Mouse (Mus musculus) neural tube, embryonic 13.5 days (tissue): Measurements from ENCODE around the gene Vwce. TPM values are rescaled to one million over a fixed set of nuclear protein-coding genes. Genes with fewer than 3 reads are reported as not detected.
A peak's percentile ranks its signal among the peaks of the same experiment; 100 is the strongest.

Source experiments
- ATAC-seq: fragments of 200-750 bp; cut with Nextera tagmentation; 2 replicates; pipeline ENCODE4 v1.8.0; 2017; ENCODE audit warnings: low read depth, mild to moderate bottlenecking, moderate TSS enrichment, moderate library complexity
- H3K27ac ChIP-seq: fragments of 300-500 bp; sonication (generic); replicated peaks from 2 replicates; pipeline ENCODE4 v1.5.1; 2015; ENCODE audit warnings: moderate library complexity, mild to moderate bottlenecking, inconsistent platforms
- H3K27me3 ChIP-seq: fragments of 300-500 bp; sonication (generic); 2 replicates; pipeline ENCODE4 v1.6.1; 2015; ENCODE audit warnings: mild to moderate bottlenecking, inconsistent platforms
- H3K36me3 ChIP-seq: fragments of 300-500 bp; sonication (generic); 2 replicates; pipeline ENCODE4 v1.6.1; 2015; ENCODE audit warnings: mild to moderate bottlenecking, inconsistent platforms
- H3K4me1 ChIP-seq: fragments of 300-500 bp; sonication (generic); replicated peaks from 2 replicates; pipeline ENCODE4 v1.6.1; 2015; ENCODE audit warnings: inconsistent platforms
- H3K4me2 ChIP-seq: fragments of 300-500 bp; sonication (generic); 2 replicates; pipeline ENCODE4 v1.6.1; 2015; ENCODE audit warnings: inconsistent platforms, mild to moderate bottlenecking, moderate library complexity
- H3K4me3 ChIP-seq: fragments of 300-500 bp; sonication (generic); 2 replicates; pipeline ENCODE4 v1.5.1; 2015; ENCODE audit warnings: mild to moderate bottlenecking, inconsistent platforms
- H3K9ac ChIP-seq: fragments of 300-500 bp; sonication (generic); 2 replicates; pipeline ENCODE4 v1.6.1; 2015; ENCODE audit warnings: moderate library complexity, mild to moderate bottlenecking, inconsistent platforms
- H3K9me3 ChIP-seq: fragments of 300-500 bp; sonication (generic); 2 replicates; pipeline ENCODE4 v1.6.1; 2016; ENCODE audit warnings: inconsistent platforms
- WGBS: fragments of 180-500 bp; shearing (Covaris S2); methylation state at CpG from one replicate; pipeline ENCODE4 v1.1.7; 2015; 5-methylcytosine and 5-hydroxymethylcytosine counted together
- polyA plus RNA-seq: library from polyadenylated mRNA; unstranded; fragments of >200 nt; fragmentation: Nextera tagmentation; extraction: Ambion mirVana; gene quantifications from 2 replicates; pipeline ENCODE4 v1.2.1, GENCODE M21; 2015

The Vwce gene
- polyA plus RNA-seq, 1 experiment from 2014 or later = 0.22 TPM

GRCm38 (mm10) chr19:10604534-10604933, 29.5 kb upstream of the Vwce start:
- no peak for ATAC-seq
- Histone ChIP-seq H3K27ac (peak overlapping the region; percentile 95), H3K4me1 (peaks cover 45% of the 10 kb centered on the region)

GRCm38 (mm10) chr19:10605293-10605900, 28.6 kb upstream of the Vwce start, which contains the start of the genes Ddb1 and Tkfc:
Gene Ddb1 (plus strand): TSS chr19:10605327.
Gene Tkfc (minus strand): TSS chr19:10605654.
- peaks cover 45% of the 10 kb centered on the region for H3K4me1 ChIP-seq
- peak within 1 kb of the TSS; percentile 95 for H3K27ac ChIP-seq
- peak within 1 kb of the TSS; percentile 98 for H3K9ac ChIP-seq
- H3K9me3 ChIP-seq = no peaks in the 10 kb centered on the region
- peak; percentile 97 for ATAC-seq
- WGBS = under 1% methylated on average over 49 of the region's 49 CpGs
- peak within 1 kb of the TSS; percentile 99 for H3K4me3 ChIP-seq
- no peaks in the 10 kb centered on the region for H3K27me3 ChIP-seq
- H3K4me2 ChIP-seq = peak within 1 kb of the TSS; percentile 78
- peaks cover 32% of the 10 kb centered on the region for H3K36me3 ChIP-seq

More at GRCm38 (mm10) chr19:10604534-10604933, 29.5 kb upstream of the Vwce start:
- Histone ChIP-seq H3K9me3 (no peaks in the 10 kb centered on the region), H3K4me2 (peak overlapping the region; percentile 78), H3K4me3 (peak overlapping the region; percentile 99), H3K27me3 (no peaks in the 10 kb centered on the region), H3K9ac (peak overlapping the region; percentile 98), H3K36me3 (peaks cover 32% of the 10 kb centered on the region)
- 56% methylated on average over 3 of the region's 3 CpGs for WGBS

- H3K4me1 ChIP-seq = peaks cover 45% of the 10 kb centered on the region
- H3K9ac ChIP-seq = peak overlapping the region; percentile 98
- peak overlapping the region; percentile 95 for H3K27ac ChIP-seq
- peak; percentile 7 for ATAC-seq
- peak overlapping the region; percentile 78 for H3K4me2 ChIP-seq
- H3K27me3 ChIP-seq = no peaks in the 10 kb centered on the region
- H3K9me3 ChIP-seq = no peaks in the 10 kb centered on the region
- 6% methylated on average over 20 of the region's 20 CpGs for WGBS
- H3K4me3 ChIP-seq = peak overlapping the region; percentile 99
- H3K36me3 ChIP-seq = peaks cover 37% of the 10 kb centered on the region
Observed at GRCm38 (mm10) chr19:10605901-10606622, 28.0 kb upstream of the Vwce start.

- H3K4me2 ChIP-seq = no peak overlapping the region
- H3K27me3 ChIP-seq = no peaks in the 10 kb centered on the region
- no peak for ATAC-seq
- H3K9me3 ChIP-seq = no peaks in the 10 kb centered on the region
- 92% methylated on average over 5 of the region's 5 CpGs for WGBS
- H3K9ac ChIP-seq = no peak overlapping the region
- H3K27ac ChIP-seq = no peak overlapping the region
- no peak overlapping the region for H3K4me3 ChIP-seq
- H3K4me1 ChIP-seq = peaks cover 31% of the 10 kb centered on the region
- H3K36me3 ChIP-seq = peaks cover 63% of the 10 kb centered on the region
Observed at GRCm38 (mm10) chr19:10608573-10609240, 25.3 kb upstream of the Vwce start.

GRCm38 (mm10) chr19:10634872-10635318, 882 bp downstream of the Vwce start:
- Histone ChIP-seq H3K27ac (no peak overlapping the region), H3K9me3 (no peaks in the 10 kb centered on the region), H3K36me3 (peaks cover 21% of the 10 kb centered on the region), H3K4me2 (peak overlapping the region; percentile 86), H3K4me3 (peak overlapping the region; percentile 39), H3K4me1 (peaks cover 17% of the 10 kb centered on the region), H3K27me3 (peaks cover 18% of the 10 kb centered on the region), H3K9ac (peak overlapping the region; percentile 65)
- 3% methylated on average over 21 of the region's 21 CpGs for WGBS
- ATAC-seq = peak; percentile 88

GRCm38 (mm10) chr19:10637840-10638239, 3.8 kb downstream of the Vwce start:
- Histone ChIP-seq H3K27ac (no peak overlapping the region), H3K4me2 (no peak overlapping the region), H3K27me3 (peaks cover 18% of the 10 kb centered on the region), H3K9me3 (no peaks in the 10 kb centered on the region), H3K36me3 (no peaks in the 10 kb centered on the region), H3K4me3 (no peak overlapping the region), H3K9ac (no peak overlapping the region), H3K4me1 (peaks cover 23% of the 10 kb centered on the region)
- ATAC-seq = no peak
- WGBS = 74% methylated on average over 7 of the region's 7 CpGs

GRCm38 (mm10) chr19:10640080-10640479, 6.1 kb downstream of the Vwce start:
- no peak for ATAC-seq
- Histone ChIP-seq H3K4me3 (no peak overlapping the region), H3K9me3 (no peaks in the 10 kb centered on the region), H3K27ac (no peak overlapping the region), H3K27me3 (peaks cover 9% of the 10 kb centered on the region), H3K9ac (no peak overlapping the region), H3K4me2 (0 out of 2 replicates have a peak overlapping the region, but pooled peaks have one; percentile 18), H3K4me1 (peaks cover 9% of the 10 kb centered on the region), H3K36me3 (no peaks in the 10 kb centered on the region)
- 12% methylated on average over 5 of the region's 5 CpGs for WGBS

- Histone ChIP-seq H3K9ac (no peak overlapping the region), H3K27me3 (peaks cover 3% of the 10 kb centered on the region), H3K4me1 (peaks cover 6% of the 10 kb centered on the region), H3K9me3 (no peaks in the 10 kb centered on the region), H3K4me3 (no peak overlapping the region), H3K36me3 (no peaks in the 10 kb centered on the region), H3K27ac (no peak overlapping the region), H3K4me2 (no peak overlapping the region)
- 46% methylated on average over 13 of the region's 13 CpGs for WGBS
- no peak; the same call in 1 of the 2 replicates for ATAC-seq
Observed at GRCm38 (mm10) chr19:10640589-10641378, 6.8 kb downstream of the Vwce start.

- Histone ChIP-seq H3K4me2 (no peak overlapping the region), H3K36me3 (no peaks in the 10 kb centered on the region), H3K4me3 (no peak overlapping the region), H3K27ac (no peak overlapping the region), H3K9me3 (no peaks in the 10 kb centered on the region), H3K9ac (no peak overlapping the region), H3K27me3 (no peaks in the 10 kb centered on the region; the same call in 1 of the 2 replicates), H3K4me1 (peaks cover under 1% of the 10 kb centered on the region; the same call in 1 of the 2 replicates)
- WGBS = 91% methylated on average over 2 of the region's 2 CpGs
- ATAC-seq = no peak
Observed at GRCm38 (mm10) chr19:10645616-10646015, 11.6 kb downstream of the Vwce start.

GRCm38 (mm10) chr19:10648156-10648555, 14.1 kb downstream of the Vwce start:
- Histone ChIP-seq H3K9ac (no peak overlapping the region), H3K4me3 (no peak overlapping the region), H3K4me2 (no peak overlapping the region), H3K27ac (no peak overlapping the region), H3K27me3 (no peaks in the 10 kb centered on the region; the same call in 1 of the 2 replicates), H3K36me3 (no peaks in the 10 kb centered on the region), H3K4me1 (no peaks in the 10 kb centered on the region), H3K9me3 (no peaks in the 10 kb centered on the region)
- 79% methylated on average over 8 of the region's 8 CpGs for WGBS
- no peak for ATAC-seq

GRCm38 (mm10) chr19:10656058-10656457, 22.0 kb downstream of the Vwce start:
- H3K36me3 ChIP-seq = no peaks in the 10 kb centered on the region
- no peaks in the 10 kb centered on the region for H3K9me3 ChIP-seq
- no peak overlapping the region for H3K9ac ChIP-seq
- no peaks in the 10 kb centered on the region for H3K4me1 ChIP-seq
- no peaks in the 10 kb centered on the region for H3K27me3 ChIP-seq
- H3K27ac ChIP-seq = no peak overlapping the region
- no peak overlapping the region for H3K4me2 ChIP-seq
- WGBS = 53% methylated on average over 3 of the region's 3 CpGs
- H3K4me3 ChIP-seq = no peak overlapping the region
- no peak for ATAC-seq
